Mouse (Mus musculus) MEL-GATA-1-ER (cell line): ENCODE measurements around the gene Mad1l1.
"Not testable (repeated sequence)": the region's sequence is repeated elsewhere in the genome, so short reads cannot be mapped to it uniquely, and the experiment has no call there.

Experiments used
- DNase-seq: peaks from one replicate; pipeline ENCODE4 v3.0.0-alpha.2; 2012; ENCODE audit warnings: low read depth; ENCODE audit errors: extremely low read depth

Mad1l1 gene

GRCm38 (mm10) chr5:140321042-140321755, at the start of gene Mad1l1, which contains the start of gene Nudt1:
Mad1l1 (minus strand) TSS chr5:140321552.
Nudt1 (plus strand) TSS chr5:140321656.
- peak; percentile 92 for DNase-seq

- DNase-seq, result no peak
These were observed 49.3 kb upstream of the Mad1l1 start for GRCm38 (mm10) chr5:140370446-140371254.

GRCm38 (mm10) chr5:140369466-140369865, 48.1 kb upstream of the Mad1l1 start:
- DNase-seq, result no peak

GRCm38 (mm10) chr5:140368926-140369325, 47.6 kb upstream of the Mad1l1 start:
- DNase-seq, result no peak

- DNase-seq, result not testable (repeated sequence)
These were observed 46.8 kb upstream of the Mad1l1 start for GRCm38 (mm10) chr5:140368126-140368525.

GRCm38 (mm10) chr5:140364415-140364814, 43.1 kb upstream of the Mad1l1 start:
- DNase-seq, result no peak

- DNase-seq, result no peak
These were observed 38.8 kb upstream of the Mad1l1 start for GRCm38 (mm10) chr5:140359930-140360674.

GRCm38 (mm10) chr5:140357466-140357865, 36.1 kb upstream of the Mad1l1 start:
- no peak for DNase-seq

GRCm38 (mm10) chr5:140355934-140356333, 34.6 kb upstream of the Mad1l1 start:
- DNase-seq, result no peak

- no peak for DNase-seq
These were observed 31.0 kb upstream of the Mad1l1 start for GRCm38 (mm10) chr5:140352352-140352751.

- no peak for DNase-seq
These were observed 29.6 kb upstream of the Mad1l1 start for GRCm38 (mm10) chr5:140350731-140351497.

GRCm38 (mm10) chr5:140349882-140350281, 28.5 kb upstream of the Mad1l1 start:
- DNase-seq, result no peak

- no peak for DNase-seq
These were observed 24.7 kb upstream of the Mad1l1 start for GRCm38 (mm10) chr5:140346050-140346449.

- DNase-seq, result no peak
These were observed 23.9 kb upstream of the Mad1l1 start for GRCm38 (mm10) chr5:140345244-140345643.

GRCm38 (mm10) chr5:140342880-140343279, 21.5 kb upstream of the Mad1l1 start:
- no peak for DNase-seq

GRCm38 (mm10) chr5:140339836-140340235, 18.5 kb upstream of the Mad1l1 start:
- no peak for DNase-seq

GRCm38 (mm10) chr5:140338779-140339178, 17.4 kb upstream of the Mad1l1 start:
- DNase-seq, result no peak

- DNase-seq, result no peak
These were observed 15.3 kb upstream of the Mad1l1 start for GRCm38 (mm10) chr5:140336680-140337079.

- peak; percentile 57 for DNase-seq
These were observed 12.3 kb upstream of the Mad1l1 start for GRCm38 (mm10) chr5:140333631-140334030.

GRCm38 (mm10) chr5:140332519-140332918, 11.2 kb upstream of the Mad1l1 start:
- DNase-seq, result no peak
